In genomic region chr19:44496941-44497340, GRCm38 (mm10) we compare ENCODE assay signal across 25 mouse cellular contexts. TPM values are rescaled to one million over a fixed set of nuclear protein-coding genes. Genes with fewer than 3 reads are reported as not detected.
"Had no signal": no experiment of that assay in that cellular context is flagged by ENCODE, and none has a peak within 500 bp of the region (broad histone marks: within the 10 kb centered on the region; RNA-seq: fewer than 3 reads in every experiment).

No protein-coding gene starts in this region.

- H3K9ac ChIP-seq: limb, embryonic 13.5 days; liver, embryonic 12.5 days; liver, embryonic 15.5 days; lung, embryonic 15.5 days; midbrain, embryonic 13.5 days; neural tube, embryonic 13.5 days; stomach, embryonic 15.5 days had no signal

- H3K4me2 ChIP-seq: limb, embryonic 13.5 days; liver, embryonic 12.5 days; liver, embryonic 15.5 days; lung, embryonic 15.5 days; neural tube, embryonic 13.5 days; stomach, embryonic 15.5 days had no signal

- H3K36me3 ChIP-seq: limb, embryonic 10.5 days; limb, embryonic 13.5 days; liver, embryonic 12.5 days; liver, embryonic 15.5 days; lung, embryonic 15.5 days; midbrain, embryonic 13.5 days; neural tube, embryonic 13.5 days; stomach, embryonic 15.5 days had no signal

- H3K27me3 ChIP-seq: stomach, embryonic 15.5 days had no signal

- H3K4me1 ChIP-seq: limb, embryonic 13.5 days; liver, embryonic 15.5 days; stomach, embryonic 15.5 days had no signal

- ATAC-seq: liver, embryonic 12.5 days had no signal

- H3K4me3 ChIP-seq: layer of hippocampus, adult 2 months; limb, embryonic 10.5 days; limb, embryonic 13.5 days; liver, embryonic 12.5 days; liver, embryonic 15.5 days; lung, embryonic 15.5 days; megakaryocyte, embryonic 14.5 days; midbrain, embryonic 13.5 days; myocyte; neural tube, embryonic 13.5 days; stomach, embryonic 15.5 days had no signal

- DNase-seq: kidney, postnatal 25 days; layer of hippocampus, adult 9-11 months; liver; lung, adult 18-20 months; lung, postnatal 10 days; lung, postnatal 36 days; retina, postnatal 1 day; right cerebral cortex, postnatal 25 days; spleen, adult 18-20 months; thymus, postnatal 25 days had no signal

- H3K27ac ChIP-seq: kidney, postnatal 0 days; layer of hippocampus, adult 2 months; limb, embryonic 10.5 days; limb, embryonic 13.5 days; liver, embryonic 12.5 days; liver, embryonic 15.5 days; lung, embryonic 15.5 days; midbrain, embryonic 13.5 days; neural tube, embryonic 13.5 days; stomach, embryonic 15.5 days had no signal

- H3K9me3 ChIP-seq: limb, embryonic 10.5 days; limb, embryonic 13.5 days; liver, embryonic 12.5 days; liver, embryonic 15.5 days; lung, embryonic 15.5 days; megakaryocyte, embryonic 14.5 days; midbrain, embryonic 13.5 days; neural tube, embryonic 13.5 days; stomach, embryonic 15.5 days had no signal

RNA-seq across cellular contexts. Expression of gene Wnt8b, which starts 3.7 kb away (rescaled TPM):
- polyA plus RNA-seq: limb, embryonic 10.5 days; liver, embryonic 12.5 days; liver, embryonic 15.5 days; lung, embryonic 15.5 days; myocyte had no signal

RNA-seq across cellular contexts. Expression of gene Gm20538, which starts 55.7 kb away (rescaled TPM):
- polyA plus RNA-seq: kidney, embryonic 14.5 days; large intestine, adult 2 months; limb, embryonic 10.5 days; limb, embryonic 13.5 days; liver, embryonic 12.5 days; liver, embryonic 15.5 days; lung, embryonic 15.5 days; midbrain, embryonic 13.5 days; myocyte; neural tube, embryonic 13.5 days; stomach, embryonic 15.5 days; thymus, postnatal 0 days had no signal
